Mouse (Mus musculus) CH12.LX (cell line): ENCODE measurements around the gene Agtr1a. TPM values are rescaled to one million over a fixed set of nuclear protein-coding genes. Genes with fewer than 3 reads are reported as not detected.

Source experiments
- DNase-seq: peaks from one replicate; pipeline ENCODE4 v3.0.0-alpha.2; 2013; ENCODE audit errors: extremely low read depth
- H3K27ac ChIP-seq: 2 replicates; pipeline ENCODE4 v1.5.1; 2012; ENCODE audit warnings: low read depth, mild to moderate bottlenecking, control low read depth, moderate library complexity; ENCODE audit not compliant: insufficient read depth
- H3K27me3 ChIP-seq: replicated peaks from 2 replicates; pipeline ENCODE3; 2012; ENCODE audit warnings: inconsistent platforms
- H3K36me3 ChIP-seq, 2 experiments: replicated peaks in 1 of 2; 2 replicates each; pipeline versions ENCODE3 to v1.6.1; 2012; ENCODE audit warnings: inconsistent platforms in 1 of 2, low read length in 1 of 2, mild to moderate bottlenecking in 1 of 2, mixed read lengths in 1 of 2, moderate library complexity in 1 of 2; ENCODE audit not compliant: control insufficient read depth in 1 of 2, insufficient read depth in 1 of 2
- H3K4me1 ChIP-seq, 2 experiments: 2 replicates each; pipeline ENCODE4 v1.6.1; 2012; ENCODE audit warnings: inconsistent platforms in 1 of 2, moderate library complexity in 1 of 2; ENCODE audit not compliant: insufficient read depth in 2 of 2, control insufficient read depth in 1 of 2
- H3K4me2 ChIP-seq: 2 replicates; pipeline ENCODE4 v1.6.1; 2012; ENCODE audit warnings: low read depth, mild to moderate bottlenecking, control low read depth; ENCODE audit not compliant: poor library complexity, insufficient read depth, severe bottlenecking
- H3K4me3 ChIP-seq, 3 experiments: fragments of 150-350 bp in 1 of 3; sonication (generic) in 1 of 3; replicated peaks in 1 of 3; 2 replicates each; pipeline versions ENCODE3 to v1.5.1; 2011 to 2012; ENCODE audit warnings: low read depth in 2 of 3, low read length in 2 of 3, mild to moderate bottlenecking in 2 of 3, moderate library complexity in 2 of 3, control low read depth in 1 of 3, improper control_type of control experiment in 1 of 3, inconsistent platforms in 1 of 3, mixed read lengths in 1 of 3; ENCODE audit not compliant: poor library complexity in 1 of 3
- H3K79me2 ChIP-seq: replicated peaks from 2 replicates; pipeline ENCODE4 v1.6.1; 2012; ENCODE audit warnings: mild to moderate bottlenecking, moderate library complexity; ENCODE audit not compliant: control insufficient read depth, poor library complexity, insufficient read depth, severe bottlenecking; ENCODE audit errors: extremely low read depth
- H3K9ac ChIP-seq: 2 replicates; pipeline ENCODE4 v1.6.1; 2012; ENCODE audit warnings: low read depth, mild to moderate bottlenecking, control low read depth, moderate library complexity; ENCODE audit not compliant: insufficient read depth
- H3K9me3 ChIP-seq: replicated peaks from 2 replicates; pipeline ENCODE3; 2012; ENCODE audit warnings: low read length, inconsistent platforms, mixed read lengths
- BHLHE40 ChIP-seq: IDR thresholded peaks from 2 replicates; pipeline ENCODE4 v1.6.1; 2011; ENCODE audit warnings: mild to moderate bottlenecking, low read depth, low read length, improper control_type of control experiment
- CHD1 ChIP-seq: IDR thresholded peaks from 2 replicates; pipeline ENCODE4 v1.6.1; 2012; ENCODE audit warnings: low read depth, low read length, improper control_type of control experiment, inconsistent platforms
- CTCF ChIP-seq, 2 experiments: IDR thresholded peaks in 1 of 2; conservative IDR thresholded peaks in 1 of 2; 2 replicates each; pipeline ENCODE4 v1.5.1; 2011 to 2012; ENCODE audit warnings: low read depth in 2 of 2, low read length in 2 of 2, improper control_type of control experiment in 1 of 2, inconsistent platforms in 1 of 2, mild to moderate bottlenecking in 1 of 2, moderate library complexity in 1 of 2
- E2F4 ChIP-seq: IDR thresholded peaks from 2 replicates; pipeline ENCODE4 v1.6.1; 2011; ENCODE audit warnings: low read depth, low read length, improper control_type of control experiment; ENCODE audit not compliant: insufficient replicate concordance
- EP300 ChIP-seq: IDR thresholded peaks from 2 replicates; pipeline ENCODE4 v1.6.1; 2011; ENCODE audit warnings: low read length, improper control_type of control experiment
- GABPA ChIP-seq: IDR thresholded peaks from 2 replicates; pipeline ENCODE4 v1.6.1; 2012; ENCODE audit warnings: low read depth, low read length, improper control_type of control experiment, inconsistent platforms; ENCODE audit not compliant: insufficient replicate concordance
- HCFC1 ChIP-seq: IDR thresholded peaks from 2 replicates; pipeline ENCODE4 v1.6.1; 2012; ENCODE audit warnings: low read depth, mild to moderate bottlenecking, inconsistent platforms, low read length, improper control_type of control experiment
- IRF4 ChIP-seq: IDR thresholded peaks from 2 replicates; pipeline ENCODE4 v1.6.1; 2014; ENCODE audit warnings: low read depth, mild to moderate bottlenecking, inconsistent platforms, low read length, improper control_type of control experiment
- JUND ChIP-seq: conservative IDR thresholded peaks from 2 replicates; pipeline ENCODE4 v1.6.1; 2011; ENCODE audit warnings: low read depth, low read length, improper control_type of control experiment
- MAX ChIP-seq: IDR thresholded peaks from 2 replicates; pipeline ENCODE4 v1.6.1; 2011; ENCODE audit warnings: low read length, improper control_type of control experiment
- MAZ ChIP-seq: IDR thresholded peaks from 2 replicates; pipeline ENCODE4 v1.6.1; 2012; ENCODE audit warnings: low read depth, mild to moderate bottlenecking, inconsistent platforms, low read length, improper control_type of control experiment, moderate library complexity
- MEF2A ChIP-seq: IDR thresholded peaks from 2 replicates; pipeline ENCODE4 v1.6.1; 2014; ENCODE audit warnings: low read depth, mild to moderate bottlenecking, inconsistent platforms, low read length, improper control_type of control experiment, borderline replicate concordance
- RAD21 ChIP-seq: IDR thresholded peaks from 2 replicates; pipeline ENCODE4 v1.6.1; 2011; ENCODE audit warnings: low read depth, mild to moderate bottlenecking, low read length, improper control_type of control experiment, moderate library complexity
- RCOR1 ChIP-seq: conservative IDR thresholded peaks from 2 replicates; pipeline ENCODE4 v1.6.1; 2012; ENCODE audit warnings: low read depth, mild to moderate bottlenecking, inconsistent platforms, low read length, improper control_type of control experiment
- SIN3A ChIP-seq: IDR thresholded peaks from 2 replicates; pipeline ENCODE4 v1.6.1; 2012; ENCODE audit warnings: low read length, improper control_type of control experiment, inconsistent platforms
- ZKSCAN1 ChIP-seq: IDR thresholded peaks from 2 replicates; pipeline ENCODE4 v1.6.1; 2012; ENCODE audit warnings: low read depth, inconsistent platforms, low read length, improper control_type of control experiment, borderline replicate concordance
- dilution Hi-C: fragments of 300-500 bp; cut with MboI; formaldehyde crosslinking; loops from 2 replicates; pipeline ENCODE4 v1.14.3; 2020; ENCODE audit warnings: low sequenced_read_pairs; ENCODE audit not compliant: extremely low pct_unique_long_range_greater_than_20kb, extremely low pct_ligation_motif_present
- in situ Hi-C: fragments of 300-500 bp; cut with MboI; formaldehyde crosslinking; loops from 3 replicates; pipeline ENCODE4 v1.14.3; 2019; ENCODE audit warnings: low sequenced_read_pairs, low pct_ligation_motif_present, low pct_unique_long_range_greater_than_20kb, mixed read lengths
- polyA plus RNA-seq: library from polyadenylated mRNA; unstranded; fragments of >175 nt; gene quantifications from 2 replicates; pipeline ENCODE4 v1.2.1, GENCODE M21; 2012; ENCODE audit warnings: low read depth; ENCODE audit not compliant: insufficient read length
- total RNA-seq, 2 experiments: library from RNA; depleted of rRNA; stranded (reverse); fragments of 300-350 nt in 1 of 2; fragments of >200 nt in 1 of 2; gene quantifications; 2 replicates each; pipeline ENCODE4 v1.2.3; 2012 to 2014

The Agtr1a gene
- total and polyA plus RNA-seq, 3 experiments: not detected

DNA sequence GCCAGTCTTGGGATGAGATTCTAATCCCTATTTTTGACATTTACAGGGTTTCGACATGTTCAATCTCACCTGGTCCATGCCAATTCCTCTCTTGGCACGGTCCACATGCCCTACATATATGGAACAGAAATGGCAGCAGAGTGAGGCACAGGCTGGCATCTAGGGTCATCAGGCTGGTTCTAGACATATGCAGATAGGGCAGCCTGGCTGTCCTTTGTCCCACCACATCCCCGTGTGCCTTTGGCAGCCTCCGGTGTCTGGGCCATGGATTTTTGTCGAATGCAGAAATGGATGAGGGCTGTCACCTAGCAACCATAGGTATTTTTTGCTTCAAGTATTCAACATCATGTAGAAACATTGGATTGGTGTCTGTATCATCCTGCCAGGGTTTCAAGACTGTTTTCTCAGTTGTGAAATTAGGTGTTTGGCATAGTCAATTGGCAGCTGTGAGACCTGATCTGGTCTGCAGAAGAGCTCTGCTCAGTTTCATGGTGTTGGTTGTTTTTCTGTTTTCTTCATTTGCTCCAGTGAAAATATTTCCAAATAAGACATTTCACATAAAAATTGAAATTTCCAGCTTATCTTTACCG, 18.8 kb downstream of the Agtr1a start:
- Histone ChIP-seq H3K4me2 (no peak overlapping the region), H3K79me2 (no peaks in the 10 kb centered on the region), H3K4me3 (no peak overlapping the region), H3K36me3 (no peaks in the 10 kb centered on the region), H3K27ac (no peak overlapping the region), H3K27me3 (no peaks in the 10 kb centered on the region), H3K9me3 (no peaks in the 10 kb centered on the region), H3K4me1 (peaks cover 0 to 7% of the 10 kb centered on the region in 2 experiments; a peak in 1 of 4 replicates), H3K9ac (no peak overlapping the region)
- TF ChIP-seq ZKSCAN1 (no peak), MAZ (no peak), GABPA (no peak), HCFC1 (no peak), RCOR1 (no peak), IRF4 (no peak), E2F4 (no peak)
- dilution Hi-C loops (no loop called here), in situ Hi-C loops (no loop called here)
- no peak for DNase-seq

DNA sequence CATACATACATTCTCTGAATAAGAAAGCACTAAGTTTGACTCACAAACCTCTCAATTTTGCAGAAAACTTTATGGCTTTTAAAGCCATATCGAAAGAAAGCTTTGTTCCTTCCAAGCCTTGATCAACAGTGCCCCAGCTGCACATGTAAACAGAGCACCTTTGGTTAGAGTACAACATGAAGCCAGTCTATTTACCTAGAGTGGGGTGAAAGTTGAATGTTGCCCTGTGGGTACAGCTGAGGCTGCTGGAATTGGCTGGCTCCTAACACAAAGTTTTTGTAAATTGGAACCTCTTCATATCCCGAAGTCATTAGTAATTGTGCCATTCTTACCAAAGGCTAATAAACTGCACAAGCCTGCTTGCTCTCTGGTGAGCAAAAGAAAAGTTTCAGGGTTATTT, 19.7 kb downstream of the Agtr1a start:
- Histone ChIP-seq H3K36me3 (no peaks in the 10 kb centered on the region), H3K27ac (no peak overlapping the region), H3K4me1 (peaks cover 0 to 12% of the 10 kb centered on the region in 2 experiments; a peak in 1 of 4 replicates), H3K27me3 (no peaks in the 10 kb centered on the region), H3K4me3 (no peak overlapping the region), H3K4me2 (no peak overlapping the region), H3K79me2 (no peaks in the 10 kb centered on the region), H3K9me3 (no peaks in the 10 kb centered on the region), H3K9ac (no peak overlapping the region)
- DNase-seq: no peak
- TF ChIP-seq MAX (no peak), MEF2A (no peak), CTCF (conservative IDR thresholded peaks at IDR 0.05 in 1 of 2, IDR thresholded peaks at IDR 0.05 in 1 of 2; ENCODE audit: low read depth in 2 of 2, low read length in 2 of 2) (no peak), RAD21 (no peak), CHD1 (no peak), JUND (no peak), EP300 (no peak), MAZ (no peak), BHLHE40 (no peak), SIN3A (no peak)
- dilution Hi-C loops: no loop called here
- in situ Hi-C loops: no loop called here
